Mouse (Mus musculus) kidney, adult 2 months (tissue): ENCODE data around the gene Gm20521.

ENCODE experiments used
- CTCF ChIP-seq: fragments of 200-500 bp; conservative IDR thresholded peaks from 2 replicates; pipeline ENCODE4 v1.5.1; 2011; ENCODE audit warnings: low read depth, mild to moderate bottlenecking, control low read depth, low read length, moderate library complexity, mixed read lengths; ENCODE audit not compliant: insufficient read depth, insufficient read length
- POLR2A ChIP-seq: fragments of 200-500 bp; IDR thresholded peaks from one replicate; pipeline ENCODE4 v1.6.1; 2011; ENCODE audit warnings: low read depth, low read length, control low read depth

DNA sequence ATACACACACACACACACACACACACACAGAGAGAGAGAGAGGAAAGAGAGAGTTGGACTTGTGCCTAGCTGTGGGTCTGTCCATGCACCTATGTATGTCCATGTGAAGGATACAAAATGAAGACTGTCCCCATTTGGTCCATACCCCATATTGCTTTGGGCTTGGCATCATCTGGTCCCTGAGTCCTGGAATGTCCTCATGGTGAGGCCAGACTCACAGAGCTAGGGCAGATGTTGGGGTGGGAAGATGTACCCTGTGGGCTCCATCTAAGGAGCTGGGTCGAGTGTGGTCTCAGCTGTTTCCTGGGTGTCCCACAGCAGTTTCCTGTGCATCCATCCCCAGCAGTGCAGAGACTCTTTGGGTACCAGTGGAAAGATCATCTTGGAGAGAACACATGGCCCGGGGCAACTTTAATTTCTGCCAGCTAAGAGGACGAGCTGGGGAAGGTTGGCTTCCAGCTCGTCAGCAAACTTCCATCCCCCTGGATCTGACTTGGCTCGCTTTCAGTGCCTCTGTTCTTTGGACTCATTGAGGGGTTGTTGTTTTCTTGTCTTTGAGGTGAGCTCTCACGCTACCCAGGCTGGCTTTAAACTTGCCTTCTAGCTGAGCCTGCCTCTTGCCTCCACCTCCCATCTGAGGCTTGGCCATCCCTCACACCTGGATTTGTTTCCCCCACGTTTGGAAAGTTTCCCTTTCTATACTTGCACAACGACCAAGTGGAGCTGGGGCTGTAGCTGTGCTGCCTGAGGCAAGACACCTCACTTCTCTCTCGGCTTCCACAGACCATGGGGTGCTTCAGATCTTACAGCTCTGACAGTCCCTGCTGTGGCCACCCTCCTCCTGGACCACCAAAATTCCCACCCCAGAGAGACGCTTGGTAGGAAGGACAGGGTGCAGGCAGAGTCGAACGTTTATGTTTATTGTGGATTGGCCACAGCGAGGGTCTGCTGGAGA is 58.1 kb downstream of the Gm20521 start:
- TF ChIP-seq POLR2A (no peak), CTCF (no peak)
